Mouse (Mus musculus) induced T-regulatory cell, adult 2 months (primary cell): ENCODE results near the gene Txndc2.
"Not testable (repeated sequence)": the region's sequence is repeated elsewhere in the genome, so short reads cannot be mapped to it uniquely, and the experiment has no call there.

Experiments
- DNase-seq: peaks from one replicate; pipeline ENCODE4 v3.0.0-alpha.2; 2012; ENCODE audit warnings: low read depth

Txndc2 gene

GRCm38 (mm10) chr17:65655608-65656007, 13.6 kb upstream of the Txndc2 start:
- no peak for DNase-seq

GRCm38 (mm10) chr17:65650598-65650997, 8.6 kb upstream of the Txndc2 start:
- DNase-seq = no peak

GRCm38 (mm10) chr17:65649175-65649493, 7.2 kb upstream of the Txndc2 start:
- no peak for DNase-seq

DNA sequence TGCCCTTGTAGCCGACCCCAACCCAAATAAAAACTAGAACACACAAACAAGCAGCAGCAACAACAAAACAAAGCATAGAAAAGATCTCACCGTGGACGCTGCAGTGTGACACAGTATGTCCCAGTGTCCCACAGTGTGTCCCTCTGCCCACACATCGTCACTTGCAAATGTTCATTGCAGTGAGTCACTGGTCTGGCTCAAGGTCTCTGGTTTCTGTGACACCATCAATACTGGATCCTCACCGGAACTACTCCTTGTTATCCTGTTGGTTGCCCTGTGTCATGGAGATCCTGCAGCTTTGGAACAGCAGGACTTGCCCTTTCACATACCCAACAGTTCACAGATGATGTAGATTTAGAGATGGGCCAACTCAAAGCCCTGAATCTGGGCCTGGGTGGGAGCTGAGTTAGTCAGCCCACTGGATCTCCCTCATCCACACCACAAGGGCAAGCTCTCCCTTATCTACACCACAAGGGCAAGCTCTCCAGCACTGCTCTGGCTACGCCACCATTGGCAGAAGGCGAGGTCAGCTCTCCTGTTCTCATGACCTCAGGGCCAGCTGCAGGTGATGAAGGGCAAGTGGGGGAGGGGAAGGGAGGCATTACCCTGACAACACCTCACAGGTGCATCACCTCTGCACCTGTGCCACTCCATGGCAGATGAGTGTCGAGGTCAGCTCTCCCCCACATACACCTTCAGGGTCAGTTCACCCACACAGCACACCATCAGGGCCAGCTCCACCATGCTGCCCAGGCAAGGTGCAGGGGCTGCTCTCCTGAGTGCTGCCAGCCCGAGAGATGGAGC, 6.6 kb upstream of the Txndc2 start:
- DNase-seq = no peak

- no peak for DNase-seq
Measured at GRCm38 (mm10) chr17:65647961-65648360, 6.0 kb upstream of the Txndc2 start.

DNA sequence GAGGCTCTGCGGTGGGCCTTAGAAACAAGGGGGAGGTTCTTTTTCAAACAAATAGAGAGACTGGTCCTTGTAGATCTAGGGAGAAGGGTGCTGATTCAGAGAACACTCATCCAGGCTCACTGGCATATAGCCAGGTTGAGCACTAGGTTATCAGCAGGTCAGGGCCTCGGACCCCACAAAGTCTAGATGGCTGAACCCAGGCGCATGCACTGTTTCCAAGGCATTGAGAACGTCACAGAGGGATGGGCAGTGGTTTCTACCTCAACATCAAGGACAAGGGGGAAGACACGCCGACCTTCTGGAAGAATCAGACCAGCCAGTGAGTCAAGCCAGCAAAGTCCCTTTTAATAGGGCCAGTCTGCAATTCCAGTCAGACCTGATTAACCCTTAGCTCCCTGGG, 5.3 kb upstream of the Txndc2 start:
- DNase-seq = no peak

- no peak for DNase-seq
Measured at GRCm38 (mm10) chr17:65643579-65643978, 1.6 kb upstream of the Txndc2 start.

DNA sequence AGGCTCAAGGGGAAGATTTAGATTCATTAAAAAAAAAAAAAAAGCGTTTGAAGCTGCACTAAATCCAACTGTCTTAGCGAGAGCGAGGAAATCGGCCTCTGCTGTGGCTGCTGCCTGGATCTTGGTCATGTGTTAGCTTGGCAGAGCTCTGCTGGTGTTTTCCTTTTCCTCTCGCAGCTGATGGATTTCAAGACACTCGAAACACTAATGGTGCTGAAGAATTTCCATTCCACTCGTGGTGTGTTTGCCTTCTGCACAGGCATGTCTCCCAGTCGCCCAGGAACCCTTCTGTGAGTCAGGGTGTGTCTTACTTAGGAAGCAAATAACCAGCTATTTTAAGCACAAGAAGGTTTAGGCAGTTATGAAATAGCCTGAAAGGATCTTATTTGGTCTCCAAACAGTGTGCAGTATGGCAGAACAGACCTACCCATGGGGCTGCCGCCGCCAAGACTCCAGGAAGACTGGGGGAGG, 1.1 kb upstream of the Txndc2 start:
- no peak for DNase-seq

DNA sequence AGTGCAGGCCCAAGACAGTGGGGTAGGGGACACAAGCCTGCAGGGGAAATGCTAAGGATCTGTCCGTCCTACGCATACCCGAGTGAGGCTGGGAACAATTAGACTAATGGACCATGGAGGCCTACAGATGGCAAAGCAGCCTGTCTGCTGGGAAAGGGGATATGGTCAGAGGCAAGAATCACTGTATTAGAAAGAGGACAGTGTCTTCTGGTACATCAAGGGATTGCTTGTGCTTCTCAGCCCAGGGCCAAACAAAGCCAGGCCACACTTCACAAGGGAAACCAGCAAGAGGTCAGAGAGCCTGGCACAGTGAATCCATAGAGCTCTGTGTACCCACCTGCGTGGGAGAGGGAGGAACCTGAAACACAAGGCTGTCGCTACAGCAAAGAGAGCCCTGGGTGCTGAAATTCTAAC, 617 bp upstream of the Txndc2 start:
- DNase-seq = no peak

DNA sequence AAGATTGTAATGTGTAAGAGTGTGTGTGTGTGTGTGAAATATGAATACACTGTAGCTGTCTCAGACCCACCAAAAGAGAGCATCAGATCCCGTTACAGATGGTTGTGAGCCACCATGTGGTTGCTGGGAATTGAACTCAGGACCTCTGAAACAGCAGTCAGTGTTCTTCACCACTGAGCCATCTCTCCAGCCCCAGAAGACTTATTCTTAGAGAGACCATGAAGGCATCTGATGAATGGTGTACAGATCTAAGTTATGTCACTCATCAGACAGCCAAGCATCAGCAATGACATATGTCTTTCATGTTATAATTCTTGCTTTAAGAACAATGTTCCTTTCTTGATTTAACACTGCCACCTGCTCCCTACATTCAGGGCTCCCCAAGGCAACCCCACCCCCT, 2.8 kb downstream of the Txndc2 start:
- no peak for DNase-seq

GRCm38 (mm10) chr17:65635715-65636360, 6.1 kb downstream of the Txndc2 start:
- DNase-seq = no peak

DNA sequence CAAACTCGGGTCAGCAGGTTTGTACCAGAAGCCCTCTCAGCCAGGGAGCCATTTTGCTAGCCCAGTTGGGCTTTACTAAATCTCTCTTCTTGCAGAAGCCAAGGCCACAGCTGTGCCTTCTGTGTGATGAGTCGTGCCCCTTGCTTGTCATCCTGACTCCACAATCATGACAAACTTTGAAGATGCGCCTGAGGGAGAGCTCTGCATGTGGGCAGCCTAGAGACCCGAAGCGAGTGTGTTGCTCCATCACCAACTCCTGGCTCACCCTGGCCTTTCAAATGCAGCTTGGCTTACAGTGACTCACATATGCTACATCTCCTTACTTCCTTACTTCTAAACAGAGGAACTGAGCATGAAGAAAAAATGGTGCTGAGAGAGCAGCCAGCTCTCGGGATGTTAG, 12.0 kb downstream of the Txndc2 start:
- no peak for DNase-seq

DNA sequence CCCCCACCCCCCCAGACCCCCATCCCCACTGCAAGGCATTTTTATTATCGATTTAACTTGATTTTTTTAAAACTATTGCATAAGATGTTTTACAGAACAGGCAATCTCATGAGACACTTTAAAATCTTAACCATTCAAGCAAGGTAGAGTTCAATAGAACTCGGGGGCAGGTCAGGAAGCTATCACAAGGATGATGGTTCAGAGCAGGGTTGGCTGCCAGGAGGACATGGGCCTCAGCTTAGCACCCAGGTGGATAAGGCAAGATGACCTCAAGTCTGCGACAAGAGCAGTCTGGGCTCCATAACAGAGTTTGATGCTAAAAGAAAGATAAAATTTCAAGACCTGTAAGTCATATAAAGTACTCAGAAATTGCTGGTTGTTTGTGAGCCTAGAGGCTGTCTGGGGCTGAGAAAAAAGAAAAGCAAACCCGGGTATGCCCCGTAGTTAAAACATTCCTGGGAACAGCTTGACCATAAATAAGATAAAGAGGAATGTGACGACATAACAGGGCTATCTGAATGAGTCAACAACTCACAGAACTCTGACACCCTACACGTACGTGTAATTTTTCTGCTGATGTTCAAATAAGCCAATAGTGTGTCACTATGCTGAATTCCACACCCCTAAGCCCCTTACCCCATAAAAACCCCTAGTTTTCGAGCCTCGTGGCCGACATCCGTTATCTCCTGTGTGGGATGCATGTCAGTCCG, 13.0 kb downstream of the Txndc2 start:
- not testable (repeated sequence) for DNase-seq

DNA sequence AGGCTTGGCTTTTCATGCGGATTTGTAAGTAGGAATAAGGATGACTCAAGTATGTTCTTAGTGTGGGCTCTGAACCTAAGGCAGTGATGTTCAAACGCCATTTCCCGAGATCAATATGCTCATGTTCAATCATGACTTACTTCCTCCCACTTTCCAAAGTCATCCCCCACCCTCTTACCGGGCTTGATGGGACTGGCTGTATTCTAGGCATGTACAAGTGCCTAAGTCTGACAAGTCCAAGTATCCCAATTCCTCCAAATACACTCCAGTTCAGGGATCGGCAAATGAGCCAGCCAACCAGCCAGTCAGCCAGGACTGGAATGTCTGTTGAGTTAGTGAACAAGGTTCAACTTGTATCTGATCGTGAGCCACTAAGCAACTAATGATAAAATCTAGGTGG, 15.7 kb downstream of the Txndc2 start:
- no peak for DNase-seq

GRCm38 (mm10) chr17:65625563-65625962, 16.4 kb downstream of the Txndc2 start:
- DNase-seq = no peak

- no peak for DNase-seq
Measured at GRCm38 (mm10) chr17:65623130-65623529, 18.8 kb downstream of the Txndc2 start.

- DNase-seq = no peak
Measured at GRCm38 (mm10) chr17:65618431-65618830, 23.5 kb downstream of the Txndc2 start.

- DNase-seq = peak; percentile 34
Measured at GRCm38 (mm10) chr17:65615678-65616077, 26.3 kb downstream of the Txndc2 start.

- no peak for DNase-seq
Measured at GRCm38 (mm10) chr17:65614431-65614830, 27.5 kb downstream of the Txndc2 start.

GRCm38 (mm10) chr17:65613463-65614412, 28.2 kb downstream of the Txndc2 start, which contains the start of gene Vapa:
Gene Vapa, minus strand, starts transcription at chr17:65613555.
- DNase-seq = peak; percentile 99

- DNase-seq = no peak
Measured at GRCm38 (mm10) chr17:65613142-65613462, 28.9 kb downstream of the Txndc2 start.
